Mouse (Mus musculus) heart, postnatal 0 days (tissue): Measurements from ENCODE around the gene Nup210.

Source experiments
- CTCF ChIP-seq: IDR thresholded peaks from 2 replicates; pipeline ENCODE4 v1.5.1; 2016; ENCODE audit warnings: antibody characterized with exemption, control low read depth, low read depth
- EP300 ChIP-seq: IDR thresholded peaks from 2 replicates; pipeline ENCODE4 v1.6.1; 2016; ENCODE audit warnings: antibody characterized with exemption, low read depth

DNA sequence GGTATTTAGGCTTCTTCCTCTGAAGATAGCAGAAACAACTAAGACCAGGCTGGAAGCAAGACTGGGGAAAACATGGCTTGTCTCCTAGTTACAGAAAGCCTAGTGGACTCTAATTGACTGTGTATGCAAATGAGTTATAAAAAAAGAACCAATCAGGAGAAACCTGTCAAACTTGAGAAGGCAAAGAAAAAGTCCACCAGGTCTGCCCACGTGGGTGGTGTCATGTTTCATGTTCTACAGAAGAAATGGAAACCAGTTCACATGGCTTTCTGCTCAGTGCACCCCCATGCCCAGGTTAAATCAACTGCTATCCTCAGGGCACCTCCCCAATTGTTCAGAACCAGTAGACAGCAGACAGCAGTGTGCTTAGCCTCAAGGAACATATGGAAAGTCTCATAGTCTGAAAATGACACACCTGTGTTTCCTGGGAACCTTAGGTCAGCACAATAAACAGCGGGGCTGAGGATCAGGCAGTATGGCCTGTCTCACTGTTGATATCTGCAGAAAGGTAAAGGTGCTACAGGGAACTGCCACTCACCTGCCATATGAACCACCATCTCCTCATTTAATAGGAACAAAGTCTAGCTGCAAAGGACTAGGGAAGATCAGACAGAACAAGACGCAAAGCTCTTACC, 11.7 kb downstream of the Nup210 start:
- TF ChIP-seq EP300, result no peak
- no peak for TF ChIP-seq CTCF
